21 mouse cellular contexts compared by ENCODE assay signal in genomic region chr13:109255634-109256033, GRCm38 (mm10).
A peak's percentile ranks its signal among the peaks of the same experiment; 100 is the strongest.
DNase-seq lines count a peak whose midpoint lies in the region; ATAC-seq lines count a peak whose summit lies in the region.
"Had no signal": no experiment of that assay in that cellular context is flagged by ENCODE, and none has a peak within 500 bp of the region (broad histone marks: within the 10 kb centered on the region; RNA-seq: fewer than 3 reads in every experiment).

No protein-coding gene starts in this region.

- no peak overlapping the region for H3K4me3 ChIP-seq in kidney, embryonic 16.5 days (ENCODE audit: low read length)
- H3K4me3 ChIP-seq: embryonic facial prominence, embryonic 12.5 days; heart, embryonic 10.5 days; hindbrain, embryonic 12.5 days; limb, embryonic 12.5 days; midbrain, embryonic 13.5 days had no signal

- no peaks in the 10 kb centered on the region for H3K9me3 ChIP-seq in kidney, embryonic 16.5 days (ENCODE audit: low read length)
- H3K9me3 ChIP-seq: embryonic facial prominence, embryonic 12.5 days; heart, embryonic 10.5 days; hindbrain, embryonic 12.5 days; limb, embryonic 12.5 days; midbrain, embryonic 13.5 days had no signal

- WGBS in kidney, embryonic 16.5 days: 50% methylated on average over 4 of the region's 4 CpGs

- H3K36me3 ChIP-seq in kidney, embryonic 16.5 days (ENCODE audit: insufficient read depth, low read length): no peaks in the 10 kb centered on the region
- H3K36me3 ChIP-seq: embryonic facial prominence, embryonic 12.5 days; heart, embryonic 10.5 days; hindbrain, embryonic 12.5 days; limb, embryonic 12.5 days; midbrain, embryonic 13.5 days had no signal

- peak; percentile 30 for DNase-seq in adrenal gland, postnatal 25 days
- DNase-seq in adrenal gland, postnatal 14 days: no peak
- peak; percentile 57 for DNase-seq in kidney, adult 11 months
- DNase-seq in NIH3T3 (ENCODE audit: low read depth): peak; percentile 22
- DNase-seq in kidney, postnatal 14 days: peak; percentile 45
- no peak for DNase-seq in ovary, postnatal 10 days (ENCODE audit: low spot score)
- no peak for DNase-seq in lung, postnatal 10 days
- DNase-seq: forebrain, postnatal 0 days; gastrocnemius, postnatal 25 days; liver, postnatal 0 days; thymus, adult 2 months had no signal

- no peak overlapping the region for H3K27ac ChIP-seq in kidney, embryonic 16.5 days (ENCODE audit: low read length)
- H3K27ac ChIP-seq: embryonic facial prominence, embryonic 12.5 days; heart, embryonic 10.5 days; hindbrain, embryonic 12.5 days; limb, embryonic 12.5 days; midbrain, embryonic 13.5 days; stomach, postnatal 0 days had no signal

- H3K4me1 ChIP-seq in kidney, embryonic 16.5 days (ENCODE audit: insufficient read depth, low read length): 0 out of 2 replicates have a peak, but pooled peaks cover 3% of the 10 kb centered on the region
- H3K4me1 ChIP-seq: embryonic facial prominence, embryonic 12.5 days; heart, embryonic 10.5 days had no signal

- ATAC-seq in kidney, embryonic 16.5 days (ENCODE audit: low FRiP score, low TSS enrichment): no peak
- ATAC-seq: forebrain, postnatal 0 days; intestine, postnatal 0 days; liver, postnatal 0 days; lung, postnatal 0 days; midbrain, embryonic 13.5 days had no signal

- H3K4me2 ChIP-seq in kidney, embryonic 16.5 days (replicated peaks; ENCODE audit: low read depth, low read length): no peak overlapping the region
- H3K4me2 ChIP-seq: embryonic facial prominence, embryonic 12.5 days; hindbrain, embryonic 12.5 days; limb, embryonic 12.5 days; liver, embryonic 11.5 days; midbrain, embryonic 13.5 days had no signal

- no peak overlapping the region for H3K9ac ChIP-seq in kidney, embryonic 16.5 days (replicated peaks; ENCODE audit: low read length)
- H3K9ac ChIP-seq: embryonic facial prominence, embryonic 12.5 days; forebrain, postnatal 0 days; hindbrain, embryonic 12.5 days; limb, embryonic 12.5 days; liver, postnatal 0 days; midbrain, embryonic 13.5 days had no signal

- H3K27me3 ChIP-seq in kidney, embryonic 16.5 days (ENCODE audit: insufficient read depth, low read length): no peaks in the 10 kb centered on the region
- H3K27me3 ChIP-seq: embryonic facial prominence, embryonic 12.5 days; hindbrain, embryonic 12.5 days; limb, embryonic 12.5 days; midbrain, embryonic 13.5 days had no signal

Comparison
In these comparisons a context has a peak if more than half of its experiments do, and no peak if none do; other contexts are left out.
1. DNase-seq: peak in adrenal gland, postnatal 25 days (single experiment), kidney, adult 11 months (single experiment), NIH3T3 (single experiment) and kidney, postnatal 14 days (single experiment); none in adrenal gland, postnatal 14 days (single experiment), ovary, postnatal 10 days (single experiment) and lung, postnatal 10 days (single experiment).